Mouse (Mus musculus) activated CD4-positive, CD25-positive, alpha-beta regulatory T cell, adult 9 weeks (primary cell): ENCODE data around the gene BB287469. TPM values are rescaled to one million over a fixed set of nuclear protein-coding genes. Genes with fewer than 3 reads are reported as not detected.

Source experiments
- polyA plus RNA-seq: library from polyadenylated mRNA; unstranded; fragments of 100-300 nt; shearing (Covaris generic); gene quantifications from one replicate; pipeline ENCODE4 v1.2.1, GENCODE M21; 2017

The BB287469 gene
- not detected for polyA plus RNA-seq

DNA sequence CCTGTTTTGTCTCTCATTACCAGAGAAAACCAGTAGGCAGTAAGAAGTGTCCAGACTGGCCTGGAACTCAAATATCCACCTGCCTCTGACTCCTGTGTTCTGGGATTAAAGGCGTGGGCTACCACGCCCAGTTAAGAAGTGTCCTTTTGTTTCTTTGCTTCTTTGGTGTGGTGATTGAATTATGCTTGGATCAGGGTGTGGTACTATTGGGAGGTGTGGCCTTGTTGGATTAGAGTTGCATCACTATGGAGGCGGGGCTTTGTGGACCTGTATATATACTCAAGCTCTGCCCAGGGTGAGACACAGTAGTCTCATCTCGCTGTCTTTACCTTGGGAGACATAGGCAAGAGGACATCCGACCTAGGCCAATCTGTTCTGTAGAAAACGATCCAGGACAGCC is at the start of gene BB287469:
TSS of gene BB287469 (plus strand) at position 301 of the 400 bp plus-strand sequence.

GRCm38 (mm10) chr12:87775655-87776054 is 40.7 kb upstream of the BB287469 start, which contains the start of gene Gm21319:
Gene Gm21319 (minus strand): TSS chr12:87775755.

DNA sequence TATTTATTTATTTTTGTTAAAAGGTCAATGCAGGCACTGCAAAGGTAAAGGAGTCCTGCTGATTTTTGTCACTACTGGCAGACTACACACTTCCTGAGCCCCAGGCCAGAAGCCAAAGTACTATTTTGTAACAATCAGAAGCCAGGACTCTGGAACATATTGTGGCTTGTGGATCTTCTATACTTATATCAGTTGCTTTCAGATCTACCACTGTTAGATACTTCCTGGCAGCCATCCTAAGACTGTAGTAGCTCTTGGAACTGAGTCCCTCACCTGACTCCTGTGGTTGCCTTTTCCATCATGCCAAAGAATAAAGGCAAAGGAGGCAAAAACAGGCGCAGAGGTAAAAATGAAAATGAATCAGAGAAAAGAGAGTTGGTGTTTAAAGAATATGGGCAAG is 21.2 kb upstream of the BB287469 start, which contains the start of gene Gm21936:
TSS of gene Gm21936 (plus strand) at position 301 of the 400 bp plus-strand sequence.

GRCm38 (mm10) chr12:87842239-87842638 is 25.9 kb downstream of the BB287469 start, which contains the start of gene Gm2001:
Gene Gm2001 (minus strand): TSS chr12:87842339.

Other genes starting within 250 kb of the BB287469 start
- not detected for gene Oog1, start 213.9 kb upstream of the BB287469 start, polyA plus RNA-seq
- gene Gm4027, start 197.7 kb upstream of the BB287469 start, polyA plus RNA-seq, result not detected
- gene Gm16381, start 172.0 kb upstream of the BB287469 start, polyA plus RNA-seq, result not detected
- not detected for gene Gm21319, start 40.8 kb upstream of the BB287469 start, polyA plus RNA-seq
- not detected for gene Gm21936, start 21.1 kb upstream of the BB287469 start, polyA plus RNA-seq
- not detected for gene Gm2001, start 25.8 kb downstream of the BB287469 start, polyA plus RNA-seq
- not detected for gene Gm2016, start 57.5 kb downstream of the BB287469 start, polyA plus RNA-seq
- gene Gm2022, start 78.8 kb downstream of the BB287469 start, polyA plus RNA-seq, result not detected
- not detected for gene Gm2035, start 103.3 kb downstream of the BB287469 start, polyA plus RNA-seq
- not detected for gene Gm2042, start 137.5 kb downstream of the BB287469 start, polyA plus RNA-seq
- not detected for gene Gm2075, start 195.3 kb downstream of the BB287469 start, polyA plus RNA-seq
- not detected for gene Gm6803, start 202.2 kb downstream of the BB287469 start, polyA plus RNA-seq
- gene Gm2056, start 210.4 kb downstream of the BB287469 start, polyA plus RNA-seq, result not detected